Mouse (Mus musculus) T-helper 2 cell (primary cell): Measurements from ENCODE around the gene Naa38.
"Not testable (repeated sequence)": the region's sequence is repeated elsewhere in the genome, so short reads cannot be mapped to it uniquely, and the experiment has no call there.

Source experiments
- in situ Hi-C: fragments of 300-600 bp; cut with MboI, MseI; formaldehyde crosslinking; loops from one replicate; pipeline ENCODE4 v1.15.1; 2025; ENCODE audit warnings: high pct_unique_total_duplicates

Gene Naa38

DNA sequence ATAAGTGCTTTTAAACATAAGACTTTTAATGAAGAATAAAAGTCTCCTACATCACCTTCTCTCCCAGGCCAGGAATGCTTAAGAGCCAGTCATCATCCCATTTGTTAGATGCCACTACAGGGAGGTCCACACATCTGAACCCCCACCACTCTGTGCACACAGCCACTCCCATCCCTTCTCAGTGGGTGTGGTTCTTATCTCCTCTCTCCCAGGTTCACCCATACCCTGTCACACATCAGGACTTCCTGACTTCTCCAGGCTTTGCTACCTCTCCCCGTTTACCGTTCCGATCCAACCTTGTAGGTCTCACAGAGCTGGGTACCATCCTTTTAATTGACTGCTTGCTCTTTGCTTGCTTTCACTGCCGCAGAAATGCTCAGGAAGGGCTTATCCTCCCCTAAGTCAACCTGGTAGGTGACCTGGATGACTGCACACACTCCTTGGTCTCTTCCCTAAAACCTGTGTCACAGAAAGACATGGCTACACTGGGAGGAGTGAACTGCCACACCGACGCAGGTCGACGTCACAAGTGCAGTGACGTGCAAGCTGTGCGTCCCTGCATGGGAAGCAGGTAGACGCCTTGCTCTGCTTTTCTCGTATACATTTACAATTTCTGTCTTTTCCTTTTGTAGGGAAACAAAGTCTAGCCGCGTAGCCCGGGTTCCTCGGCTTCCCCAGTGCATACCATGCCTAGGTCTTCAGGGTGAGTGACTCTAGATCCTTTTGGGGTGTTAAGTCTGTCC is 21.9 kb upstream of the Naa38 start:
- in situ Hi-C loops = no loop called here

DNA sequence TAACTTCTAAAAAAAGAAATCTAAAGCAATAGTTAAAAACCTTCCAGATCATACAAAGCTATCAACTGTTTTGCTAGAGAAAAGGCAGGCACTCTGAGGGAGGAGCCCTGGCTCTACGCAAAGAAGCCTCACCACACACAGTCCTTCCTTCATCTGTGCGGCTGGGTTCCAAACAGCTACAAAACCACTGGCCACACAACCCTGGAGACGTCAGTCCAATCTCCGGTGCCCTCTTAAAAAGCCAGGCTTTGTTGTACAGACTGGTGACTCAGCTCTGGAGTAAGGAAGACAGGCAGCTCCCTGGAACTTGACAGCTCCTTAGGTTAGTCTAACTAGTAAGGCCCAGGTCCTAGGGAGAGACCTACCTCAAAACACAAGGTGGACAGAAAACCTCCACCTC is 19.6 kb upstream of the Naa38 start:
- in situ Hi-C loops = no loop called here

DNA sequence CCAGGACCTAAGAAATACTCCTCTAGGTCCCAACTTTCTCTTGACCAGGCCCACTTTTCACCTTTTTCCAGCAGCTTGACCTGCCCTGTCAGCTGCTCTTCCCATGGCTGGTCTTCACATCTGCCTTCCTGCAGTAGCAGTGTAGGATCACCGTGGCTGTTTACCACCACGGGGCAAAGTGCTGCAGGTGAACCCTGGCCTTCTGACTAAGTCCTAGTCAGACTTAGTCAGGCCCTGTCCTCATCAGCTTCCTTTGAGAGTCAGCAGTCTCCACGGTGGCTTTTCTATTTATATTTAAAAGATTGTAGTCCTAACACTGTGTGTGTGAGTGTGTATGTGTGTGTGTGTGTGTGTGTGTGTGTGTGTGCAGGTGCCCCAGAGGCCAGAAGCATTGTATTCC is 17.5 kb upstream of the Naa38 start:
- in situ Hi-C loops = no loop called here

DNA sequence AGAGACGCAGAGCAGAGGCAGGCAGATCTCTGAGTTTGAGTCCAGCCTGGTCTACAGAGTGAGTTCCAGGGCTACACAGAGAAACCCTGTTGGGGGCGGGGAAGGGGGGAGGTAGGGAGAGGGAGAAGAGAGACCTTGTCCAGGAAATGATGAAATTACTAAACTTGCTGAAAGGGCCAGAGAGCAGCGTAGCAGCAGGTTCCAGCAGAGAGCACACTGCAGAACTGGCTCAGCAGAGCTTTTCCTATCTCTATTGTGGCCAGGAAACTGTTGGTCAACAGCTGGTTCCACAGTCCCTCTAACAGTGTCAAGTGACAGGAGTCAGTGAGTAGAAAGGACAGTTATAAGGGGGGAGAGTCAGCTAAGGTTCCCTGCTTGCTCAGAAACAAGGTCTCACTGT is 15.7 kb upstream of the Naa38 start:
- in situ Hi-C loops = no loop called here

DNA sequence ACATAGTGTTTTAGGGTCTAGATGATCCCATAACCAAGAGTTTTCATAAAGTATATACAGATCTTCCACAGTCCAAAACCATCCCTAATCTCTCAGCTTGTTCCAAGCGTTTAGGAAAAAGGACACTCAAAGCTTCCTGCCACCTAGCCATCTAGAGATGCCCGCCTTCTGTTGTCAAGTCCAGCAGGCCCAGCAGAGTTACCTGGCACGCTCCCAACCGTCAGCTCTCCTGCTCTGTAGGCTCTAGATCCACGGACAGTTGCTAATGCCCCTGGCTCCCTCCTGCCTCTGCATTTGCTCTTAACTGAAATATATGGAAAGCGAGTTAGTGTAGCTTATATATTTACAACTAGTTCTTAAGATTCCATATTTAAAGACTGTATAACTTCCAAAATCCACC is 13.9 kb upstream of the Naa38 start:
- in situ Hi-C loops = no loop called here

DNA sequence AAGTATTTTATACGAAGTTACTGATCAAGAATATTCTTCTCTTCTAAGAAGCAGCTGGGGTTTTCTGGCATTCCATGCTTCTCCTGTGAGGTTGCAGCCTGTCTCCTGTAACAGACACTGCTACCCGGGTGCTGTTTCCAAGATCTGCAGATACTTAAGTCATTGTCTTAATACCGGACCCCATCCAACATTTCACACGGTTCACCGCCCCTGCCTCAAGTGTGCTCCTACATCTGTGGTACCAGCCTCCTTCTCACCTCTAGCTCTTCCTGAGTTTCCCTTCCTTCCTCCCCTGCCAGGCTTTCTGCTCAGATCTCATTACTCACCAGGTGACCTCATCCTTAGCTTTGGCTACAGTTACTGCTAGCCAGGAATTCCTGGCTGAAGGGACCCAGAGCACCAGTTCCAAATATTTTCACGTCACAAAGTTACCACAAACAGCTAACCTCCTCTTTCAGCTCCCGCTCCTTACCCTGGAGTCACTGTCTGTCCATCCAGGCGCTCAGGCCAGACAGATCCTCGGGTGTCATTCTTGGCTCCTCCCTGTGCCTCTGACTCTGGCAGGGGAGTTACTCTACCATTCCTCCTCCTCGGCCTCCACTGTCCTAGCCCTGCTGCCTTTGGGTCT is 12.7 kb upstream of the Naa38 start:
- in situ Hi-C loops = no loop called here

DNA sequence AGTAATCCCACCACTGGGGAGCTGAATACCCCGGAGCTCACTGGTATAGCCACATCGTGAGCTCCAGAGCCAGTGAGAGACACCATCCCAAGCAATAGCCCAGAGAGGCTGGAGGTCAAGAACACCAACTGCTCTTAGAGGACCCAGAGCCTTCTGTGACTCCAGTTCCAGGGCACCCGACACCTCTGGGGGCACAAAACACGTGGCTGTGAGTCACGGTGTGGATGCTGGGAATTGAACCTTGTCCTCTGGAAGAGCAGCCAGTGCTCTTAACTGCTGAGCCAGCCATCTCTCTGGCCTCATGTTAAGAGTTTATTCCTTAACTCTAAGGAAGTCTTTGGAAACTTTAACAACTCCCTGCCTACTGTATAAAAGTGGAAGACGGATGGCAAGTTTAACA is 10.3 kb upstream of the Naa38 start:
- in situ Hi-C loops = loop anchor here (5.0 kb wide), 1 partner anchor 128 kb away; no protein-coding TSS in a partner anchor

DNA sequence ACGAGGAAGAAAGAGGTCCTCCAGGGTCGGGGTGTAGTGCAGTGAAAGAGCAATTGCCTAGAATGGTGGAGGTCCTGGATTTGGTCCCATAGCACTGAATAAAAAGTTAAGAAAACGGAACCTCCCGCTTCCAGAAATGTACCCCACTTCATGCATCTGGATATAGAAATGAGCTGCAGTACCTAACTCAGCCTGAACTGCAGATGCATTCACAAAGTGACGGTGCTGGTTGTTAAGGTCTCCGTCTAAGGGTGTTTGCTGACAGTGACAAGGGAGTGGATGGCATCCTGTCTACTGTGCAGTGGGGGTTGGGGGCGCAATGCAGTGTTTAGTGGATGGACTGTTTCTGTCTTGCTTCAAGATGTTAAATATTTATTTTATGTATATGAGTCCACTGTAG is 8.5 kb upstream of the Naa38 start:
- in situ Hi-C loops = loop anchor here (5.0 kb wide), 1 partner anchor 129 kb away; no protein-coding TSS in a partner anchor

DNA sequence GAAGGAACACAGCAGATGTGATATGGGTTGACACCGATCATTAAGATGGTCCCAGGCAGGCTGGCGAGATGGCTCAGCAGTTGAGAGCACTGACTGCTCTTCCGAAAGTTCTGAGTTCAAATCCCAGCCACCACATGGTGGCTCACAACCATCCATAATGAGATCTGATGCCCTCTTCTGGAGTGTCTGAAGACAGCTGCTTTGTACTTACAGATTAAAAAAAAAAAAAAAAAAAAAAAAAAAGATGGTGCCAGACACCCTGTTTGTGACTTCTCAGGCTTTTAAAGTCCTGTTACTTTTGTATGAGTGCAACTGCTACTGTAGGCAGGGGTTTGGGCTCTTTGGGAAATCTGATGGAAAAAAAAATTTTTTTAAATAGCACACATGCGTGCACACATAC is 6.6 kb upstream of the Naa38 start:
- in situ Hi-C loops = loop anchor here (5.0 kb wide), 1 partner anchor 131 kb away; no protein-coding TSS in a partner anchor

DNA sequence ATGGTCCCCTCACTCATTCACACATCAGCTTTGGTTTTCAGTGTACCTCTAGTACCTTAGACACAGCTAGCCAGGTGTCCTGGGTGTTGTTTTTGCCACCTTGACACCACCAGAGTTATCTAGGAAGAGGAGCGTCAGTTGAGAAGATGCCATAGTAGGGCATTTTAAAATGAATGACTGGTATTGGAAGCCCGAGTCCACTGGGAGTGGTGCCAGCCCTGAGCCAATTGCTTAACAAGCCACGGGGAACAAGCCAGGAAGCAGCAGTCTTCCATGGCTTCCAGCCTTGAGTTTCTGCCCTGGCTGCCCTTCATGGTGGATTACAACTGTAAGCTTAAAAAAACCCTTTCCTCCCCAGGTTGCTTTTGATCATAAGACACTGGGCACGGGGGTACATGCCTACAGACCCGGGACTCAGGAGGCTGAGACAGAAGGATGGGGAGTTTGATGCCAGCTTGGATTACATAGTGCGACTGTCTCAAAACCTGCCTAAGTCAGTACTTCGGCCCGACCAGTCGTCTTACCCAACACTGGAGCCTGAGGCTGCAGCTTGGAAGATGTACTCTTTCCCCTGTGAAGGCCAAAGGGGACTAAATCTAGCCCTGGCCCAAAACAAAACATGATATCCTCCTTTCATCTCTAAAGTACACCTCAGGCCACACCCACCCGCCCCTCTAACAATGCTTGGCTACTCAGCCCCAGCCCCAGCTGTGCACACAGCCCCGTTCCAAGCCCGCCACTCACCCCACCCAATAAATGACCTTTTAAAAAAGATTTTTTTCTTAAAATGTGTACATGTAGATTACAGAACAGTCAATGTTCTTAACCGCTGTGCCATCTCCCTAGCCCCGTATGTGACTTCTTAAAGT is 5.5 kb upstream of the Naa38 start:
- in situ Hi-C loops = loop anchor here (5.0 kb wide), 1 partner anchor 132 kb away; no protein-coding TSS in a partner anchor

DNA sequence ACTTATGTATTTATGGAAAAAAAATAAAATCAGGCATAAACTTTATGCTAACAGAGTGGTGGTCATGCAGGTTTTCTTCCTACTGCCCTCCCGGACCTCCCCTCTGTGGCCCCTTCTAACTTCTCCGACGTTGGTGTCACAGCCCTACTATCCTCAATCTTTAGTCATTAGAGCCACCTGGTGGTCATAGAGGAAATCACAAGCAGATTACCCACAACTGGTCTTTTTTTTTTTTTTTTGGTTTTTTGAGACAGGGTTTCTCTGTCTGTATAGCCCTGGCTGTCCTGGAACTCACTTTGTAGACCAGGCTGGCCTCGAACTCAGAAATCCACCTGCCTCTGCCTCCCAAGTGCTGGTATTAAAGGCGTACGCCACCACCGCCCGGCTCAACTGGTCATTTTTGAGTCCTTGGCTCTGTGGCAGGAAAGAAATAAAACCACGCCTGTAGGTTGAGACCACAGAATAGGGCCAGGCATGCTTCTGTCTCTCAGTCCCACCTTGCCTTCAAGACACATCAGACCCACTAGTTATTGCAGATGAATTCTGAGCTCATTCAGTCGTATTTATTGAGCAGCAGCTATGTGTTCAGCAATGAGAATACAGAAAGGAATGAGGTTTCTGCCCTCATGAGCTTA is 4.8 kb upstream of the Naa38 start:
- in situ Hi-C loops = no loop called here

DNA sequence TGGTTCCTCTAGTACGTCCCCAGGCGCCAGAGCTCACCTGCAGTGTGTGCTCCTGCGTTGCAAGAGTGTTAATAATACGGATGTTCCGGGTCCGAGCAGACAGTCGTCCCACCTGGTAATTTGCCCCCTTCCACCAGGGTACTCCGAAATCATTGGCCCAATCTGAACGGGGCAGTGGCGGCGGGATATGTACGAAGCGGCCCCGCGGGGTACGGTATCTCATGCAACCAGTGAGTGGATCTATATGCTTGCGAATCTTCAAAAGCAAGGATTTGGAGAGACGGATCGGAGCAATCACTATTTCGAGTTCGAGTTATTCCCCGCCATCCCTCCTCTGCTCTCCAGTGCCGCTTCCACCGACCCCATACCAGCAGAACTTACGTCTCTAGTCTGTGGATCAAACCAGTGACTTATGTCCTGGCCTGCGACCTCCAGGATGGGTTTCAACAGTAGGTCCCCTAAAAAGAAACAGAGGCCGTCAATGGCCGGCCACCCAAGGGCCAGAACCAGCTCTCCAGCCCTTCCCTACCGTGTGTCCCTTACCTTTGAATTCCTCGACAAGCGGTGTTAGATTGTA is 608 bp upstream of the Naa38 start:
- in situ Hi-C loops = not testable (repeated sequence)

DNA sequence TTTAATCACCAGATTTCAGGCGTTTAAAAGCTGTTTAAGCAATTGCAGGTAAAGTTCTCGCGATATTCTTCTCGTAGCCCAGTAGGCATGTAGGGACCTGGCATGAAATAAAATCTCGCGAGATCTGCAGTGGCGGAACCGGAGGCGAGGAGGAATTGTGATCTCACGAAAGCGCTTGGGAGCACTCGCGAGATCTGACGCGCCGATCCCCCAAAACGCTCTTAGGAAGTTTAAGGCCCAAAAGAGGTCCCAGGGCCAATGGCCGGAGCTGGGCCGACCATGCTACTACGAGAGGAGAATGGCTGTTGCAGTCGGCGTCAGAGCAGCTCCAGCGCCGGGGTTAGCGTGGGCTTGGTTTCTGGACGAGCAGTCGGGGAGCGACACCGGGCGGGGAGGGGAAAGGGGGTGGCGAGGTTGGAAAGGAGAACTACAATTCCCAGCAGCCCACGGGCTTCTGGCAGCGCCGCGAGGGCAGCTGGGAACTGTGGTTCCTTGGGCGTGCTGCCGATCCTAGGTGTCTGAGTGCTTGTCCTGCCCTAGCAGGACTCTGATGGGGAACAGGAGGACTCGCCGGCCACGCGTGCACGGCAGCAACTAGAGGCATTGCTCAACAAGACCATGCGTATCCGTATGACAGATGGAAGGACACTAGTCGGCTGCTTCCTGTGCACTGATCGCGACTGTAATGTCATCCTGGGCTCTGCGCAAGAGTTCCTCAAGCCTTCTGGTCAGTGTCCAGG is 517 bp downstream of the Naa38 start:
- in situ Hi-C loops = no loop called here

DNA sequence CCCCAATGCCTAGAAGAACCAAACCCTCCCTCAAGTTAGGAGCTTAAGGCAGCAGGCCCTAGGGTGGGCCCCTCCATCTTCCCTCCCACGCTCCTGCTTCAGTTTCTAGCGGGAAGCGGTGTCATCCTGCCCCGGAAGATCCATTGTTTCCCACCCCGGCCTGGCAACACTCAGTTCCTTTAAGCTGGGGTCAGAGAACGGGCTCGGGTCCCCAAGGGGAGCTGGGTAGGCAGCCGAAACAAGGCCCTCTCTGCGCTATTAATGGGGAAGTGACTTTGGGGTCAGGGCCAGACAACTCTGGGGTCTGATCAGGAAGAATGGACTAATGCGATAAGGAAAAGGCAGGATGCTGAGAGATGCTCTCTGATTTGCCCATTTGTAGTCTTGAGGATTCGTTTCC is 1.5 kb downstream of the Naa38 start:
- in situ Hi-C loops = no loop called here

DNA sequence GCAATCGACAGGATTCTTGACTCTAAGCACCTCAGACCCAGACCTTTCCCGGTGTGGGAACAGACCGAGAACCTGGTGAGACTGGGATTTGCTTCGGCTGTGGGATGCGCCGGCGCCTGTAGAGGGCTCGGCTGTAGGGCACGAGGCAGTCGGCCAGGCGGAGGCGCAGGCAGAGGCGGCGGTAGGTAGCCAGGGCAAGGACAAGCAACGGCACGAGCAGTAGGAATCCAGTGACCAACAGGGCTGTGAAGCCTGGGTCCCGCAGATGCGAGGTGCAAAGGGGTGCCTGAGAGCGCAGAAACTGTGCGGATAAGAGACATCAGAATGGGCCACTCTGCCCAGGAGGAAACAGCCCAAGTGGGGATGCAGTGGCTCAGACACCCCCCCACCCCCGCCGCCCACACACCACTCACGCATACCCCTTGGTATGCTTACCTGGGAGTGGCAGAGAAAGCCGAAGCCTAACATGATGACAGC is 2.3 kb downstream of the Naa38 start:
- in situ Hi-C loops = no loop called here

DNA sequence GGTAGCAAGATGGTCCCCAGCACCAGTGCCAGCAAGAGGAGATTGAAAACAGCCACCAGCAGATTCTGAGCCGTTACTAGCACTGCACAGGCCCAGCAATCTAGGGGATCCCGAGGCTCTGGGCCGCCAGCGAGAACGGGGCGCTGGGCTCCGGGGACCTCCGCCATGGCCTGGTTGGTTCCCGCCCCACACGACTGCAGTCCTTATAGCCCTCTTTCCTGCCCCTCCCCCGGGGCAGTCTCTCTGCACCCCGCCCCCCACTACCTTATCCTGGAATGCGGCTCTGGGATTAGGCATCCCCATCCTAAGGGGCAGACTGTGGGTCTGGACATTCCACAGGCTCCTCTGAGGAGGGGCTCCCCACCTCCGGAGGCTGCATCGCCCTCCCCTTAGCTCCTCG is 2.8 kb downstream of the Naa38 start, which contains the start of gene Tmem88:
Gene Tmem88 (minus strand): TSS at position 176 of the 400 bp plus-strand sequence.
- in situ Hi-C loops = no loop called here

DNA sequence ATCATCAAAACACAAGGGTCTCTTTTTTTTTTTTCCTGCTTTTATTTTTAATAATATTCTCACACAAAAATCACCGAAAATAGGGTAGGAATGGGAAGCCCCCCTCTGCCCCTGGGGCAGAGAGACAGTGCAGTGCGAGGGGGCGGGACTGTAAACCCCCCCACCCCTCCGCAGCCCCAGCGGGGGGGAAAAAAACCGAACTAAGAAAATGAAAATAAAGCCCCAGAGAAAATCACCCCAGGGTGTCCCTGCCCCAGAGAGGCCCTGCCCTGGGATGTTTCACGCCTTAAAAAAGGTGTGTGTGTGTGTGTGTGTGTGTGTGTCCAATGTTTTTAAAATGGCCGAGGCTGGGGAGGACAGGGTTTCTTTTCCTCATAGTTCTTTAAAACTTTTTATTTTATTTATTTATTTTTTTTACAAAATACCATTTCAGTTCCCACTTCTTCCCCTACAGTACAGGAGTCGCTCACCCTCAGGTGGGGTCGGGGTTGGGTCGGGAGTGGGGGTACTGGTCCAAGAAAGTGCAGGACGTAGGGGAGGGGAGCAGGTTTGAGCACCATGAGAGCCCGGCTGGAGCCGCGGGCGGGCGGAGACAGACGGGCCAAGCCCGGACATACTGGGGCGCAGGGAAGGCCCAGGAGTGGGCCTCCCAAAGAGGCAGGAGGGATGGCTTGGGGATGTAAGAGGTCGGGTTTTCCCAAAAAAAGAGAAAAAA is 3.4 kb downstream of the Naa38 start:
- in situ Hi-C loops = no loop called here

DNA sequence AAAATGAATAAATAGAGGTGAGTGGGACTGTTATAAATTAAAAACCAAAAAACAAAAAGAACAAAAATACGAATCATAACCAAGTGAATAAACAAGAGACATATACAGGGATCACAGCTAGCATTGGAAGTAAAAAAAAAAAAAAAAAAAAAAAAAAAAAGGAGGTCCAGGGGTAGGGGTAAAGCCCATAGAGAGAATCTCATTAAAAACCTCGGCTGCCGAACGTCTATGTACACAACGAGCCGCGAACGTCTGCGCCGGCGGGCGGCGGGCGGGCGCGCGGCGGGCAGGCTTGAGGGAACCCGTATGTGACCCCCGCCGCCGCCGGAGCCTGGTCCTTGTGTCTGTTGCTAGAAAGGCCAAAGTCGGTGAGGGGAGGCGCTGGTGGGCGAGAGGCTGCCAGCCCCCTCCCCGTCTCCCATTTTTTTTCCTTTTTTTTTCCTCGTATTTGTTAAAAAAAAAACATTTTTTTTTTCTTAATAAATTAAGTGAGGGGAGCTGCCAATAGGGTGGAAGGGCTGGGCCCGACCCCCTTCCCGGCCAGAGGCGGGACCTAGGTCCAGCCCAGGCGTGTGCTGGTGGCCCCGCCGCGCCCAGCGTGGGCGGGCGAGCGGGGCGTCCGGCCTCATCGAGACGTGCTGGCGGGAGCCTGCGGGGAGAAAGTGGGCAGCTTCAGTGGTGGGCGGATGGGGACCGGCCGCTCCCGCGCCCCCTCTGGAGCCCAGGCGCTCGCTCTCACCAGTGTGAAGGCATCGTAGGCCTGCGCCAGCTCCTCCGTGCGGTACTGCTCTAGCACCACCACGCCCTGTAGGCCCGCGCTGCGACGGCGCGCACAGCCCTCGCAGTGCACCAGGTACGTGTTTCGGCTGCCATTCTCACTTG is 4.2 kb downstream of the Naa38 start:
- in situ Hi-C loops = loop anchor here (25.0 kb wide), 1 partner anchor 1263 kb away; the partner anchor contains the start of genes Eno3, Pfn1 and Spag7
